Mouse (Mus musculus) C2C12 (cell line): ENCODE measurements around the gene Ppargc1a.

Experiments
- CEBPB ChIP-seq: IDR thresholded peaks from one replicate; pipeline ENCODE4 v1.6.1; 2011; ENCODE audit warnings: low read depth, mild to moderate bottlenecking, control low read depth, moderate library complexity
- CTCF ChIP-seq: IDR thresholded peaks from one replicate; pipeline ENCODE4 v1.5.1; 2011; ENCODE audit not compliant: control insufficient read depth, insufficient read depth, insufficient read length
- FOSL1 ChIP-seq: IDR thresholded peaks from one replicate; pipeline ENCODE4 v1.8.0; 2011; ENCODE audit warnings: mild to moderate bottlenecking, low read length; ENCODE audit not compliant: poor library complexity, insufficient read depth, severe bottlenecking
- MAX ChIP-seq: IDR thresholded peaks from one replicate; pipeline ENCODE4 v1.6.1; 2011; ENCODE audit warnings: mild to moderate bottlenecking, control low read depth
- MYOG ChIP-seq: IDR thresholded peaks from one replicate; pipeline ENCODE4 v1.6.1; 2011; ENCODE audit not compliant: control insufficient read depth, insufficient read length; ENCODE audit errors: extremely low read depth
- USF1 ChIP-seq: IDR thresholded peaks from one replicate; pipeline ENCODE4 v1.6.1; 2011; ENCODE audit warnings: low read depth, mild to moderate bottlenecking, control low read depth, moderate library complexity

DNA sequence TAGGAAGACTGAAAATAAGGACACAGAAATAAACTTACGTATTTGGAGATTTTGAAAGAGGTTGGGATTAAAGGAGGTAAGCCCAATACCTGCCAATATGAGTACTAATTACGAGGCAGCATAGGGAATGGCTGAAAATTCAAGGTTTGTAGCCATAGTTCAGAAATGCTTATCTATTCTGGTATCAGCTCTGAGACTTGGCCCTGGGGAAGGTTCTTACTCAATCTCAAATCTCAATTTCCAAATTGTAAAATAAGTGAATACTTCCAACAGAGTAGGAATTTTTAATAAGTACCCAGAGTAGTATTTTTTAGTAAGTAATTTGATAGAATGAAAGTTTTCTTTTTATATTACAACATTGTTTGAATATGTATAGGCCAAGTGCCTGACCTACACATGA, 41.7 kb downstream of the Ppargc1a start:
- TF ChIP-seq CTCF (no peak), USF1 (no peak), MAX (no peak), CEBPB (no peak), MYOG (no peak), FOSL1 (no peak)
